Mouse (Mus musculus): ENCODE measurements around the gene Col4a2.
A peak's percentile ranks its signal among the peaks of the same experiment; 100 is the strongest.

Col4a2 gene

GRCm38 (mm10) chr8:11312349-11313175 is at the start of gene Col4a2, which contains the start of gene Col4a1:
TSS of gene Col4a2 (plus strand) at chr8:11312805.
TSS of gene Col4a1 (minus strand) at chr8:11312826.
- DNase-seq (ENCODE audit: low read depth, low spot score) = peak; percentile 87

- no peak for DNase-seq (ENCODE audit: low read depth, low spot score)
Measured at GRCm38 (mm10) chr8:11263848-11264247, 48.8 kb upstream of the Col4a2 start.

GRCm38 (mm10) chr8:11265971-11266370 is 46.6 kb upstream of the Col4a2 start:
- DNase-seq (ENCODE audit: low read depth, low spot score) = peak; percentile 26

- DNase-seq (ENCODE audit: low read depth, low spot score) = no peak
Measured at GRCm38 (mm10) chr8:11266471-11266870, 46.1 kb upstream of the Col4a2 start.

GRCm38 (mm10) chr8:11268753-11269152 is 43.9 kb upstream of the Col4a2 start:
- no peak for DNase-seq (ENCODE audit: low read depth, low spot score)

GRCm38 (mm10) chr8:11270826-11271225 is 41.8 kb upstream of the Col4a2 start:
- no peak for DNase-seq (ENCODE audit: low read depth, low spot score)

- DNase-seq (ENCODE audit: low read depth, low spot score) = no peak
Measured at GRCm38 (mm10) chr8:11272205-11272604, 40.4 kb upstream of the Col4a2 start.

GRCm38 (mm10) chr8:11273506-11274158 is 39.0 kb upstream of the Col4a2 start:
- no peak for DNase-seq (ENCODE audit: low read depth, low spot score)

GRCm38 (mm10) chr8:11274415-11274814 is 38.2 kb upstream of the Col4a2 start:
- no peak for DNase-seq (ENCODE audit: low read depth, low spot score)

- DNase-seq (ENCODE audit: low read depth, low spot score) = no peak
Measured at GRCm38 (mm10) chr8:11276286-11276685, 36.3 kb upstream of the Col4a2 start.

GRCm38 (mm10) chr8:11277602-11278051 is 35.0 kb upstream of the Col4a2 start:
- DNase-seq (ENCODE audit: low read depth, low spot score) = no peak

GRCm38 (mm10) chr8:11278101-11278611 is 34.4 kb upstream of the Col4a2 start:
- no peak for DNase-seq (ENCODE audit: low read depth, low spot score)

- DNase-seq (ENCODE audit: low read depth, low spot score) = peak; percentile 85
Measured at GRCm38 (mm10) chr8:11279296-11279826, 33.2 kb upstream of the Col4a2 start.

- DNase-seq (ENCODE audit: low read depth, low spot score) = no peak
Measured at GRCm38 (mm10) chr8:11280721-11281268, 31.8 kb upstream of the Col4a2 start.

GRCm38 (mm10) chr8:11282139-11282538 is 30.5 kb upstream of the Col4a2 start:
- no peak for DNase-seq (ENCODE audit: low read depth, low spot score)

- DNase-seq (ENCODE audit: low read depth, low spot score) = no peak
Measured at GRCm38 (mm10) chr8:11282696-11283095, 29.9 kb upstream of the Col4a2 start.

- DNase-seq (ENCODE audit: low read depth, low spot score) = no peak
Measured at GRCm38 (mm10) chr8:11283217-11283616, 29.4 kb upstream of the Col4a2 start.

GRCm38 (mm10) chr8:11285437-11285836 is 27.2 kb upstream of the Col4a2 start:
- no peak for DNase-seq (ENCODE audit: low read depth, low spot score)

- no peak for DNase-seq (ENCODE audit: low read depth, low spot score)
Measured at GRCm38 (mm10) chr8:11287139-11287538, 25.5 kb upstream of the Col4a2 start.

- no peak for DNase-seq (ENCODE audit: low read depth, low spot score)
Measured at GRCm38 (mm10) chr8:11288286-11288685, 24.3 kb upstream of the Col4a2 start.

- no peak for DNase-seq (ENCODE audit: low read depth, low spot score)
Measured at GRCm38 (mm10) chr8:11290533-11290932, 22.1 kb upstream of the Col4a2 start.

- no peak for DNase-seq (ENCODE audit: low read depth, low spot score)
Measured at GRCm38 (mm10) chr8:11292611-11293010, 20.0 kb upstream of the Col4a2 start.
